Mouse (Mus musculus) limb, embryonic 13.5 days (tissue): Measurements from ENCODE around the gene Nav2. TPM values are rescaled to one million over a fixed set of nuclear protein-coding genes. Genes with fewer than 3 reads are reported as not detected.

Experiments used
- ATAC-seq: fragments of 200-750 bp; cut with Nextera tagmentation; 2 replicates; pipeline ENCODE4 v1.8.0; 2017; ENCODE audit warnings: low read depth, moderate number of reproducible peaks, moderate TSS enrichment; ENCODE audit not compliant: low FRiP score
- H3K27ac ChIP-seq: fragments of 300-500 bp; sonication (generic); 2 replicates; pipeline ENCODE4 v1.5.1; 2015; ENCODE audit warnings: inconsistent platforms, mild to moderate bottlenecking, moderate library complexity
- H3K27me3 ChIP-seq: fragments of 300-500 bp; sonication (generic); 2 replicates; pipeline ENCODE4 v1.6.1; 2015; ENCODE audit warnings: mild to moderate bottlenecking, inconsistent platforms
- H3K36me3 ChIP-seq: fragments of 300-500 bp; sonication (generic); 2 replicates; pipeline ENCODE4 v1.6.1; 2015; ENCODE audit warnings: inconsistent platforms, mild to moderate bottlenecking, moderate library complexity
- H3K4me1 ChIP-seq: fragments of 300-500 bp; sonication (generic); 2 replicates; pipeline ENCODE4 v1.6.1; 2015; ENCODE audit warnings: inconsistent platforms
- H3K4me2 ChIP-seq: fragments of 300-500 bp; sonication (generic); replicated peaks from 2 replicates; pipeline ENCODE4 v1.6.1; 2015; ENCODE audit warnings: inconsistent platforms, mild to moderate bottlenecking, moderate library complexity
- H3K4me3 ChIP-seq: fragments of 300-500 bp; sonication (generic); 2 replicates; pipeline ENCODE4 v1.5.1; 2015; ENCODE audit warnings: moderate library complexity, mild to moderate bottlenecking, inconsistent platforms
- H3K9ac ChIP-seq: fragments of 300-500 bp; sonication (generic); 2 replicates; pipeline ENCODE4 v1.6.1; 2015; ENCODE audit warnings: mild to moderate bottlenecking, inconsistent platforms
- H3K9me3 ChIP-seq: fragments of 300-500 bp; sonication (generic); 2 replicates; pipeline ENCODE4 v1.6.1; 2016; ENCODE audit warnings: inconsistent platforms
- WGBS: fragments of 180-500 bp; shearing (Covaris S2); methylation state at CpG from one replicate; pipeline ENCODE4 v1.1.7; 2015; 5-methylcytosine and 5-hydroxymethylcytosine counted together
- polyA plus RNA-seq: library from polyadenylated mRNA; unstranded; fragments of >200 nt; fragmentation: Nextera tagmentation; extraction: Ambion mirVana; gene quantifications from 2 replicates; pipeline ENCODE4 v1.2.1, GENCODE M21; 2015

Nav2 gene
- polyA plus RNA-seq, 1 experiment from 2014 or later = 17.4 TPM

DNA sequence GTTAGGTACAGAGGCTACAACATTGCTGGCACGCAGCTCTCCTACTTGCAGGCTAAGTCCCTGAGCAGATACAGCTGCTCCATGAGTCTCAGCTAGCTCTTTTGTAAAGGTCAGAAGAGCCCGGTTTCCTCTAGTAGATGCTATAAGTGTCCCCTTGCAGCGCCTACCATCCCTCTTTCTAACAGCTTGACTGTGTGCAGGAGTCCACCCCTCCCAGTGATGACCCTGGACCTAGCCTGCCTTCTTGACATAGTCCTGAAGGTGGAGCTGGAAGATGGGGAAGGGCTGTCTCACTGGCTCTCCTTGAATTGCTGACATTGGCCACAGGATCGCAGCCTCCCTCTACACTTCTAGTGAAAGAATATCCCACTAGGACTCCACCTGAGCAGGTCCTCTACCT, 708.6 kb downstream of the Nav2 start:
- no peak overlapping the region for H3K4me2 ChIP-seq
- ATAC-seq = no peak
- peaks cover 34% of the 10 kb centered on the region for H3K27me3 ChIP-seq
- no peak overlapping the region for H3K4me3 ChIP-seq
- H3K36me3 ChIP-seq = no peaks in the 10 kb centered on the region
- no peaks in the 10 kb centered on the region for H3K4me1 ChIP-seq
- H3K9me3 ChIP-seq = no peaks in the 10 kb centered on the region
- no peak overlapping the region for H3K9ac ChIP-seq
- H3K27ac ChIP-seq = no peak overlapping the region
- 83% methylated on average over 4 of the region's 4 CpGs for WGBS

DNA sequence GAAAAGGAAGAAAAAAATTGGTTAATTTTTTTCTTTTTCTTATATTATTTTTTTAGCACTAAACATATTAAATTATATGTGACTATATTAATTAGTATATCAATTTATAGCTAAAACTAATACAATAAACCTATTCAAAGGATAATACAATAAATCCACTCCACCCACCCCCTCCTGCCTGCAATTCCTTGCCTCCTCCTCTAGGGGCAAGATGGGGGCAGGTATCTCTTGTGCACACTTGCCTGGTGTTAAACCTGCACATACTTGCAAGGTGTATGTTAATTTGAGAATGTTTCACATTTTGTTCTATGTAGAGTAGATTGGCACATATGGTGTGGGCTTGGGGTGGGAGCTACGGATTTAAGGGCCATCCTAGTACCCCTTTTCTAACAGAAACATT, 711.6 kb downstream of the Nav2 start:
- 68% methylated on average over 1 of the region's 1 CpGs for WGBS

DNA sequence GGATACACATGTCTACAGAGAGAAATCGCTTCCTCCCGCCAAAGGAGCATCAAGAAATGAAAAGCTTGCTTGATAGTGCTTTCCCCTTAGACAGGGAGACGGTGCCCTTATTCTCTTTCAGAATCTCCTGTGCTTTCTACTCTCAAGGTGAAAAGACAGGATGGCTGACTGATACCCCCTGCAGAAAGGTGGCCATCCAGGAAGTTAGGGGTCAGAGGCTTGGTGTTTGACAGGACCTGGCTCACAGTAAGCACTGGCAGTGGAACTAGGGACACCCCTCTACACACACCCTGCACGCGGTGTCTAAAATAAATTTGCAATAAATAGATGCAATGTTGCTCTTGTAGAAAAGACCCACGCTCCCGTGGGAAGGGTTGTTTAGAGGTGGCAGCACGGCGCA, 723.4 kb downstream of the Nav2 start:
- ATAC-seq = no peak
- peaks cover 95% of the 10 kb centered on the region for H3K27me3 ChIP-seq
- no peak overlapping the region; the same call in 1 of the 2 replicates for H3K4me3 ChIP-seq
- no peak overlapping the region for H3K9ac ChIP-seq
- H3K27ac ChIP-seq = no peak overlapping the region
- H3K4me1 ChIP-seq = peaks cover 33% of the 10 kb centered on the region
- H3K36me3 ChIP-seq = no peaks in the 10 kb centered on the region
- H3K9me3 ChIP-seq = no peaks in the 10 kb centered on the region
- no peak overlapping the region for H3K4me2 ChIP-seq
- WGBS = 10% methylated on average over 9 of the region's 9 CpGs

More for the DNA sequence above, 711.6 kb downstream of the Nav2 start:
- H3K4me2 ChIP-seq = no peak overlapping the region
- H3K9ac ChIP-seq = no peak overlapping the region
- ATAC-seq = no peak
- H3K27ac ChIP-seq = no peak overlapping the region
- H3K9me3 ChIP-seq = no peaks in the 10 kb centered on the region
- H3K27me3 ChIP-seq = peaks cover 48% of the 10 kb centered on the region
- no peaks in the 10 kb centered on the region for H3K4me1 ChIP-seq
- no peaks in the 10 kb centered on the region for H3K36me3 ChIP-seq
- no peak overlapping the region for H3K4me3 ChIP-seq

DNA sequence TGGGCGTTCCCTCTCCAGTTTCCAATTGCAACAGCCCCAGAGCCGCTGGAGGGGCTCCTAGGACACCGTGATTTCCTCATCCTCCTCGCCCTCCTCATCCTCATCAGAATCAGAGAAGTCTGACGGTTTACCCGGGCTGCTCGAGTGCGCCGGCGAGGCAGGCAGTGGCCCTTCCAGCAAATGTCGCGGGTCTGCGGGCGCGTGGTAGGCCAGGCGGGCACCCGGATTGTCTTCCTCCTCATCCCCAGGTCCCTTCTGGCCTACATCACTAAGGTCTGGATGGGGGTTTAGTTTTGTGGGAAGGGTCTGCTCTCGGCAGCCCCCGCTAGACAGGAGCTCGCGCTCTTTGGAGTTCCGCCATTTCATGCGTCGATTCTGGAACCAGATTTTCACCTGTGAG, 723.9 kb downstream of the Nav2 start:
- WGBS = 3% methylated on average over 24 of the region's 24 CpGs
- H3K9me3 ChIP-seq = no peaks in the 10 kb centered on the region
- no peak overlapping the region for H3K27ac ChIP-seq
- H3K4me1 ChIP-seq = peaks cover 34% of the 10 kb centered on the region
- peak overlapping the region; percentile 38 for H3K4me2 ChIP-seq
- no peak overlapping the region for H3K9ac ChIP-seq
- no peaks in the 10 kb centered on the region for H3K36me3 ChIP-seq
- peaks cover 95% of the 10 kb centered on the region for H3K27me3 ChIP-seq
- ATAC-seq = no peak
- H3K4me3 ChIP-seq = peak overlapping the region; percentile 8; the same call in 1 of the 2 replicates

DNA sequence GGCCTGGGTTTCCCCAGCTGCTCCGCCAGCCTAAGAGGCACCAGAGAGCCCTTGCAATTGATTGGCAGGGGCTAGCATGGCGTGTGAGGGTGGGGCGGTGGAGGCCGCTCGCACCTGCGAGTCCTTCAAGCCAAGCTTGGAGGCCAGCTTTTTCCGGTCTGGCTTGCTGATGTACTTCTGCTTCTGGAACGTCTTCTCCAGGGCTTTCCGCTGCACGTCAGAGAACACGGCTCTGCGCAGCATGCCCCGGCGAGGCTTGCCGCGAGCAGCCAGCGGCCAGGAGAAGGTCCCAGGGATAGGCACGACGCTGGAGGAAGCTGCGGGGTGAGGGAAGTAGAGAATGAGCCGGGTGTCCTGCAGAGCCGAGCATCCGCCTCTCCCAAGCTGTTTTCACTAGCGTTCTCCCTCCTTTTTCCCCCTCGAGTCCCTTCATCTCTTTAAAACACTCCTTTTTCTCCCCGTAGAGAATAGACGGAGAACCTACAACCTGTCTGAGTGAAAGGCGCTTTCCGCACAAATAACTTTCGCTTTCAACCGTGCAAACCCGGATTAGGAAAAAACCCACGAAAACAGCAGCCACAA, 725.0 kb downstream of the Nav2 start:
- Histone ChIP-seq H3K4me3 (peak overlapping the region; percentile 40), H3K27me3 (peaks cover 95% of the 10 kb centered on the region), H3K9ac (0 out of 2 replicates have a peak overlapping the region, but pooled peaks have one; percentile 43), H3K27ac (no peak overlapping the region), H3K36me3 (no peaks in the 10 kb centered on the region), H3K4me1 (peaks cover 40% of the 10 kb centered on the region), H3K9me3 (no peaks in the 10 kb centered on the region), H3K4me2 (peak overlapping the region; percentile 66)
- ATAC-seq = peak; percentile 72
- under 1% methylated on average over 33 of the region's 33 CpGs for WGBS

DNA sequence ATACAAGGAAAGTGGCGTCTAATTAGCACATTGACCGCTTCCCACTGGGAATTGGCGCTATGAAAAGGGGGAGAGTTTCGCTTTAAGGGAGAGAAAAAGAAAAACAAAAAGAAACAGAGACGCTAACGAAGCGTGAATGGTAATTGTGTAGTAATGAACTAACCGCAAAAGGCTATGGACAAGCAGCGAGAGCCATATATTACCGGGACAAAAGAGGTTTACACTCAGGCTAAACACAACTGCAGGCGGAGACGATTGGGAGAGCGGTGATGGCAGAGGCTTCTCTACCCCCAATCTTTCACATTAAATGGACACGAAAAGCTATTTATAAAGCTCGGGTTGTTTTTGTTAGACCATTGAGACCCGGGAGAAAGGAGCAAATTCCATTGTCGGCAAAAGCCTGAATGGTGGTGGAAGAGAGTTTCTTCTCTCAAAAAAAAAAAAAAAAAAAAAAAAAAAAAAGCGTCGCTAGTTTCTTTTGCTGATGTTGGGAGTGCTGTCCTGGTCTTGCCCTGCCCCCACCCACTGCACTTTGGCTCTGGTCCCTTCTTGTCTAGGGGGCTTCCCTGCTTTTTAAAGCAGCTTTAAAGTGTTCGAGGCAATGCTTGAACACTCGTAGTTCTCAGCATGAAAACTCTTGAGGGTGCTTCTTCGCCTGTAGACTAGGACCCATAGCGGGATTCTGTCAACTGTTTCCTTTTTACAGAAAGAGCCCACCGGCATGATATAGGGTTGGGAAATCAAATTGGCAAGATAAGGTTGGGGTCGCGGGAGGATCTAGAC, 726.0 kb downstream of the Nav2 start:
- peak overlapping the region; percentile 40 for H3K4me3 ChIP-seq
- no peaks in the 10 kb centered on the region for H3K36me3 ChIP-seq
- H3K9me3 ChIP-seq = no peaks in the 10 kb centered on the region
- peaks cover 97% of the 10 kb centered on the region for H3K27me3 ChIP-seq
- WGBS = under 1% methylated on average over 26 of the region's 26 CpGs
- peaks cover 46% of the 10 kb centered on the region for H3K4me1 ChIP-seq
- H3K4me2 ChIP-seq = peak overlapping the region; percentile 66
- no peak overlapping the region for H3K9ac ChIP-seq
- no peak overlapping the region for H3K27ac ChIP-seq
- ATAC-seq = no peak

DNA sequence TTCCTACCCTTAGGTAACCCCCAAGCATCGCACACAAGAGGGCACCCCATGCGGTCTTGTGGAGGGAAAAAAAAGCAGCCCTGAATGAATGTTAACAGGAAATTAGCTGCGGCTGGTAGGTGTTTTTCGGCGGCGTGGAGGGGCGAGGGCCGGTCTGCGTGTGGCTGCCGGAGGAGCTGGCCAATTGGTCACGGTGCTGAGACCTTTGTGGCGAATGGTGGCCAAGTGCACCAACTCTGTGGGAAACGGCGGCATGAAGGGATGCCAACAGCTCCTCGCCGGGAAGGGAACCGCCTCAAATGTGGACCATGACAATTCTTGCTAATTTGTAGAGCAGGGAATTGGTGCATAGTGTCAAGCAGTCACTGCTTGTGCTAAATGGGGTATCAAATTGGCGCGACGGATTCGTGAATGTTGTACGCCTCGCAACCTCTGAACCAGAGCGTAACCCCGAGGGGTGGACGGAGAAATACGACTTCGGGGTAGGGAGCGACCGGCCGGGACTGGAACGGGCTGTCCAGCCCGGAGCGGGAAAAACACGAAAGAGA, 726.6 kb downstream of the Nav2 start:
- ATAC-seq = no peak
- Histone ChIP-seq H3K27me3 (peaks cover 98% of the 10 kb centered on the region), H3K4me3 (peak overlapping the region; percentile 40), H3K9me3 (no peaks in the 10 kb centered on the region), H3K4me1 (peaks cover 47% of the 10 kb centered on the region), H3K9ac (no peak overlapping the region), H3K27ac (no peak overlapping the region), H3K36me3 (no peaks in the 10 kb centered on the region), H3K4me2 (peak overlapping the region; percentile 66)
- WGBS = 1% methylated on average over 35 of the region's 35 CpGs

DNA sequence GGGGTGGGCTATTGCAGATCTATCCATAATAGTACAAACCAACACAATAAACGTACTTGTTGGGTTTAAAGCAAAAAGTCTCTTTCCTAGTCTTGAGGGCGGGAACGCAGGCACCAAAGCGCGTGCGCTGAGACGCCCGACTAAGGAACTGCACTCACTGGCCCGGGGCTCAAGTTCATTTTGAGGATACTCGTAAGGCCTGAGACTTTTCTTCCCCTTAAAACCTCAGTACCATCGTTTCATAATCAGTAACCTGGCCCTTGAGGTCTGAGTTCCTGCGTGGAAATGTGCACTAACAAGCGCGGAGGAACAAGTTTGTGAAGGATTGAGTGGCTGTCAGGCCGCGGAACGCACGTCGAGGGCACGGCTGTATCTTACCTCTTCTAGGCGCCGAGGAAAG, 727.5 kb downstream of the Nav2 start:
- H3K9ac ChIP-seq = no peak overlapping the region
- peaks cover 98% of the 10 kb centered on the region for H3K27me3 ChIP-seq
- under 1% methylated on average over 22 of the region's 22 CpGs for WGBS
- H3K9me3 ChIP-seq = no peaks in the 10 kb centered on the region
- peaks cover 51% of the 10 kb centered on the region for H3K4me1 ChIP-seq
- H3K27ac ChIP-seq = no peak overlapping the region
- no peak overlapping the region for H3K4me2 ChIP-seq
- H3K4me3 ChIP-seq = no peak overlapping the region; the same call in 1 of the 2 replicates
- no peak for ATAC-seq
- H3K36me3 ChIP-seq = no peaks in the 10 kb centered on the region

DNA sequence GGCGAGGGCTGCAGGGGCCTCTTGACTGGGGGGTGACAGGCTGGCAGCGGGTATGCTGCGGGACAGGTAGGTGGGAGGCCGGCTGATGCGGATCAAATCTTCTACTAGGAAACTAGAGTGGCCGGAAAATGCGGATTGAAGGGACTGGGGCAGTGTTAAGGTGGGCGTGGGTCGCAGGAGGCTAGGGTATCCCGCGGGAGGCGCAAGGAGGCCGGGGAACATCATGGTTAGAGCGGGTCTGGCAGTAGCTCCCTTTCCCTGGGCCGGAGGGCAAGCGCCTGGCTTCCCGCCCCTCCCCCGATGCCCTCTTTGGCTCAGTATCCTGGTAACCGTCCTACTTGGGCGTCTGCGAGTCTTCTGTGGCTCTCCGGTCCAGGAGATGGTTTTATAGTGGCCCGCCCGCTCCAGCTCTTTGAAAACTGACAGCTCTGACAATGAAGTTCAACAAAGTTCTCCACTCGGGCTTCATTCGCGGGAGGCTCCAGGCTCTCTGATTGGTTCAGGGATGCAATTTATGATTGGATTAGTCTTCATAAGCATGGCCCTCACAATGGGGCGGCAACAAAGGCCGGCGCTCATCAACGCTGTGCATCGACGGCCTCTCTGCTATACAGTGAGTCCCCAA, 728.1 kb downstream of the Nav2 start, which contains the start of gene Dbx1:
Gene Dbx1 (minus strand): TSS at position 359 of the 625 bp plus-strand sequence.
- Histone ChIP-seq H3K27me3 (peaks cover 98% of the 10 kb centered on the region), H3K27ac (no peak within 1 kb of the TSS), H3K4me1 (peaks cover 51% of the 10 kb centered on the region), H3K4me3 (no peak within 1 kb of the TSS; the same call in 1 of the 2 replicates), H3K9me3 (no peaks in the 10 kb centered on the region), H3K36me3 (no peaks in the 10 kb centered on the region), H3K9ac (no peak within 1 kb of the TSS), H3K4me2 (0 out of 2 replicates have a peak within 1 kb of the TSS, but pooled peaks have one; percentile 3)
- no peak for ATAC-seq
- WGBS = under 1% methylated on average over 32 of the region's 33 CpGs

DNA sequence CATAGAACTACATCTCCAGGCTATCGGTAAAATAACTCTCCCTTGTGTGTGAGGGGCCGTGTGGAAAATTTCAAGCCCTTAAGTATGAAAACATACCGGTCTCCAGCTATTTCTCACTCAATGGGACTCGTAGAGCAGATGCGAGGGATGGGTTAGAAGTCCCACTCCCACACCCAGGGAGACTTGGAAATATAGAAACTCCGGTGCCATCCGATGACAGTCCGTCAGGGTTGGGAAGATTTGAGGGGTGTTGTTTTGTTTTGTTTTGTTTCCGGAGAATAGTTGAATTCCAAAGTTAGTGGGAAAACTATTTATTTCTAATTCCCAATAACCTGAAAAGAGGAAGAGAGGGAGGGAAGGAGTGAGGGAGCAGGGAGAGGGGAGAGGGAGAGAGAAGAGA, 728.8 kb downstream of the Nav2 start:
- no peak overlapping the region for H3K9ac ChIP-seq
- ATAC-seq = no peak
- WGBS = 1% methylated on average over 9 of the region's 9 CpGs
- H3K4me3 ChIP-seq = no peak overlapping the region
- H3K4me1 ChIP-seq = peaks cover 48% of the 10 kb centered on the region
- no peaks in the 10 kb centered on the region for H3K9me3 ChIP-seq
- no peaks in the 10 kb centered on the region for H3K36me3 ChIP-seq
- H3K4me2 ChIP-seq = no peak overlapping the region
- H3K27me3 ChIP-seq = peaks cover 98% of the 10 kb centered on the region
- H3K27ac ChIP-seq = no peak overlapping the region

DNA sequence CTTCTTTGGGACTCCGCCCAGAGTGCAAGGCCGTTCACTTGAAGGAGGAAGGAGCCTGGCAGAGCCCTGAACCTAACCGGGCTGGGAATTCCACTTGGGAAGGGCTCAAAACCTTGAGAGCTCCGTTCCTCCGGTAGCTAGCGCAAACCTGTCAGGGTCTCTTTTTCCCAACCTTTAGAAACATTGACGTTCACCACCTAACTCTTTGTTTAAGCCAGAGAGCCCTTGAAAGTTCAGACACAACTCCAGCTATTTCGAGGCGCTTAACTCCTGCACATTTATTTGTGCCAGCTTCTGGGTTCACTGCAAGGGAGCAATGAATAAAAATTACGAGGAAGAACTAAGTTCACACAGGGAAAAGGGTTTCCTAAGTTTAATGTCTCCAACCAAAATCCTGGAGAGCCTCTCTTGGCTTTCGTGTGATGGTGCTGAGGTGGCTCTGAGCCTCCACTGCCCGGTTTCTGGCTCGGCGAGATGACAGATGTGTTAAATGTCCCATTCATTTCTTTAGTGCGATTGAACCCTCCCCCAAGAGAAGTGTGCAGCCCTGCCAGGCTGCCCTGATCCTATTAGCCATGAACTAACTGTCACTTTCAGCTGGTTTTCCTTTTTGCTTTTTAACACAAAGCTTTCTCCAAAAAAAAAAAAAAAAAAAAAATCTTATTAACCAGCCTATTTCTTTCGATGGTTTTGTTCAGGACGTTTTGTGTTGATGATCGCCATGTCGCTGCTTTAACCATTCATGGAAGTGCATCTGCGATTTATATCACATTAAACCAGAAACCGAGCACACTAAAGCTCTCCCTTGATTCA, 729.5 kb downstream of the Nav2 start:
- no peaks in the 10 kb centered on the region for H3K36me3 ChIP-seq
- no peak for ATAC-seq
- 0 out of 2 replicates have a peak overlapping the region, but pooled peaks have one; percentile 30 for H3K4me3 ChIP-seq
- peaks cover 45% of the 10 kb centered on the region for H3K4me1 ChIP-seq
- H3K9me3 ChIP-seq = no peaks in the 10 kb centered on the region
- peaks cover 97% of the 10 kb centered on the region for H3K27me3 ChIP-seq
- peak overlapping the region; percentile 54; the same call in 1 of the 2 replicates for H3K4me2 ChIP-seq
- no peak overlapping the region for H3K9ac ChIP-seq
- H3K27ac ChIP-seq = no peak overlapping the region
- WGBS = under 1% methylated on average over 21 of the region's 21 CpGs
